Mouse (Mus musculus) embryonic fibroblast, embryonic 13.5 days (primary cell): ENCODE data around the gene Cutal. TPM values are rescaled to one million over a fixed set of nuclear protein-coding genes. Genes with fewer than 3 reads are reported as not detected.
"Not testable (repeated sequence)": the region's sequence is repeated elsewhere in the genome, so short reads cannot be mapped to it uniquely, and the experiment has no call there.

Source experiments
- H3K27ac ChIP-seq: 2 replicates; pipeline ENCODE4 v1.5.1; 2012; ENCODE audit warnings: low read length, control low read depth, inconsistent platforms; ENCODE audit not compliant: insufficient read depth
- H3K4me1 ChIP-seq: 2 replicates; pipeline ENCODE4 v1.6.1; 2011; ENCODE audit warnings: low read length; ENCODE audit not compliant: control insufficient read depth, insufficient read depth
- H3K4me3 ChIP-seq: 2 replicates; pipeline ENCODE4 v1.5.1; 2011; ENCODE audit warnings: mild to moderate bottlenecking, control low read depth, low read length; ENCODE audit not compliant: insufficient read depth
- CTCF ChIP-seq: IDR thresholded peaks from 2 replicates; pipeline ENCODE4 v1.5.1; 2011; ENCODE audit warnings: mild to moderate bottlenecking, control low read depth, low read length, moderate library complexity, borderline replicate concordance; ENCODE audit not compliant: insufficient read depth
- POLR2A ChIP-seq: IDR thresholded peaks from 2 replicates; pipeline ENCODE4 v1.6.1; 2011; ENCODE audit warnings: low read depth, mild to moderate bottlenecking, control low read depth, low read length, moderate library complexity
- polyA plus RNA-seq: library from polyadenylated mRNA; stranded (reverse); fragments of >200 nt; gene quantifications from 2 replicates; pipeline ENCODE4 v1.2.4, GENCODE M21; 2011; ENCODE audit warnings: low read depth; ENCODE audit not compliant: missing spikeins, insufficient read length

Gene Cutal
- polyA plus RNA-seq, 1 experiment: not detected

- TF ChIP-seq CTCF: peak; percentile 28; the same call in 1 of the 2 replicates
- H3K4me3 ChIP-seq, H3K27ac ChIP-seq, H3K4me1 ChIP-seq: not testable (repeated sequence)
Observed at GRCm38 (mm10) chr2:34840143-34840542, 34.1 kb upstream of the Cutal start.

GRCm38 (mm10) chr2:34841706-34842105 is 32.5 kb upstream of the Cutal start:
- H3K4me3 ChIP-seq: no peak overlapping the region
- TF ChIP-seq POLR2A: no peak
- TF ChIP-seq CTCF: no peak
- H3K4me1 ChIP-seq: no peaks in the 10 kb centered on the region
- H3K27ac ChIP-seq: no peak overlapping the region

- Histone ChIP-seq H3K27ac (no peak overlapping the region), H3K4me1 (no peaks in the 10 kb centered on the region), H3K4me3 (no peak overlapping the region)
- TF ChIP-seq POLR2A (no peak), CTCF (no peak)
Observed at GRCm38 (mm10) chr2:34843211-34843939, 30.8 kb upstream of the Cutal start.

- no peak overlapping the region for H3K27ac ChIP-seq
Observed at GRCm38 (mm10) chr2:34847702-34848101, 26.5 kb upstream of the Cutal start.

GRCm38 (mm10) chr2:34855265-34855664 is 18.9 kb upstream of the Cutal start:
- H3K27ac ChIP-seq: no peak overlapping the region
- no peaks in the 10 kb centered on the region for H3K4me1 ChIP-seq
- TF ChIP-seq POLR2A (no peak), CTCF (no peak)

More at GRCm38 (mm10) chr2:34847702-34848101, 26.5 kb upstream of the Cutal start:
- no peaks in the 10 kb centered on the region for H3K4me1 ChIP-seq
- no peak overlapping the region for H3K4me3 ChIP-seq
- TF ChIP-seq POLR2A (no peak), CTCF (no peak)

GRCm38 (mm10) chr2:34857728-34858127 is 16.5 kb upstream of the Cutal start:
- no peak for TF ChIP-seq CTCF
- TF ChIP-seq POLR2A: no peak

More at GRCm38 (mm10) chr2:34855265-34855664, 18.9 kb upstream of the Cutal start:
- no peak overlapping the region for H3K4me3 ChIP-seq

GRCm38 (mm10) chr2:34869680-34870079 is 4.5 kb upstream of the Cutal start:
- peak overlapping the region; percentile 84 for H3K27ac ChIP-seq
- 0 out of 2 replicates have a peak, but pooled peaks cover 3% of the 10 kb centered on the region for H3K4me1 ChIP-seq
- peak overlapping the region; percentile 83 for H3K4me3 ChIP-seq
- TF ChIP-seq POLR2A (peak; percentile 43), CTCF (no peak)

More at GRCm38 (mm10) chr2:34857728-34858127, 16.5 kb upstream of the Cutal start:
- no peak overlapping the region for H3K27ac ChIP-seq
- H3K4me3 ChIP-seq: no peak overlapping the region
- no peaks in the 10 kb centered on the region for H3K4me1 ChIP-seq

- H3K4me3 ChIP-seq: peak overlapping the region; percentile 99
- H3K27ac ChIP-seq: peak overlapping the region; percentile 97
- 0 out of 2 replicates have a peak, but pooled peaks cover 3% of the 10 kb centered on the region for H3K4me1 ChIP-seq
- TF ChIP-seq POLR2A (peak; percentile 94), CTCF (no peak)
Observed at GRCm38 (mm10) chr2:34870520-34871474, 3.4 kb upstream of the Cutal start.

- no peaks in the 10 kb centered on the region for H3K4me1 ChIP-seq
- no peak within 1 kb of the TSS for H3K4me3 ChIP-seq
- TF ChIP-seq CTCF (no peak), POLR2A (no peak)
- no peak within 1 kb of the TSS for H3K27ac ChIP-seq
Observed at GRCm38 (mm10) chr2:34874816-34875345, 685 bp downstream of the Cutal start, which contains the start of gene Psmd5. Psmd5 (minus strand) TSS chr2:34874968.

- Histone ChIP-seq H3K4me1 (no peaks in the 10 kb centered on the region), H3K27ac (no peak overlapping the region), H3K4me3 (no peak overlapping the region)
- TF ChIP-seq POLR2A: no peak
- no peak for TF ChIP-seq CTCF
Observed at GRCm38 (mm10) chr2:34880054-34880453, 5.9 kb downstream of the Cutal start.
